Mouse (Mus musculus): ENCODE results near the gene Acot6. TPM values are rescaled to one million over a fixed set of nuclear protein-coding genes. Genes with fewer than 3 reads are reported as not detected.
"Not testable (repeated sequence)": the region's sequence is repeated elsewhere in the genome, so short reads cannot be mapped to it uniquely, and the experiment has no call there.

Acot6 gene
- polyA plus RNA-seq, 1 experiment from 2014 or later, result 0.98 TPM

- Histone ChIP-seq H3K9me3 (no peaks in the 10 kb centered on the region), H3K4me1 (replicated peaks) (no peaks in the 10 kb centered on the region), H3K27me3 (peaks cover 53% of the 10 kb centered on the region), H3K4me3 (replicated peaks) (no peak overlapping the region), H3K36me3 (no peaks in the 10 kb centered on the region), H3K4me2 (no peak overlapping the region), H3K27ac (no peak overlapping the region), H3K9ac (replicated peaks) (no peak overlapping the region)
- no peak for ATAC-seq (ENCODE audit: insufficient number of reproducible peaks, insufficient read depth, low FRiP score, low TSS enrichment, low read depth)
- 78% methylated on average over 4 of the region's 4 CpGs for WGBS
Measured at GRCm38 (mm10) chr12:84067752-84068151, 32.7 kb upstream of the Acot6 start.

- ATAC-seq (ENCODE audit: insufficient number of reproducible peaks, insufficient read depth, low FRiP score, low TSS enrichment, low read depth), result no peak
- H3K27me3 ChIP-seq, result peaks cover 53% of the 10 kb centered on the region
Measured at GRCm38 (mm10) chr12:84068296-84068695, 32.2 kb upstream of the Acot6 start.

GRCm38 (mm10) chr12:84068986-84069385 is 31.5 kb upstream of the Acot6 start, which contains the start of gene Acot5:
TSS of gene Acot5 (plus strand) at chr12:84069325.
- Histone ChIP-seq H3K27ac (no peak within 1 kb of the TSS), H3K9me3 (no peaks in the 10 kb centered on the region), H3K4me2 (peak within 1 kb of the TSS; percentile 66), H3K36me3 (no peaks in the 10 kb centered on the region), H3K4me3 (replicated peaks) (peak within 1 kb of the TSS; percentile 43), H3K4me1 (replicated peaks) (no peaks in the 10 kb centered on the region), H3K27me3 (peaks cover 53% of the 10 kb centered on the region), H3K9ac (replicated peaks) (peak within 1 kb of the TSS; percentile 44; the same call in 1 of the 2 replicates)
- ATAC-seq (ENCODE audit: insufficient number of reproducible peaks, insufficient read depth, low FRiP score, low TSS enrichment, low read depth), result no peak
- 45% methylated on average over 9 of the region's 9 CpGs for WGBS

More at GRCm38 (mm10) chr12:84068296-84068695, 32.2 kb upstream of the Acot6 start:
- Histone ChIP-seq H3K9me3 (no peaks in the 10 kb centered on the region), H3K9ac (replicated peaks) (no peak overlapping the region), H3K4me1 (replicated peaks) (no peaks in the 10 kb centered on the region), H3K4me2 (no peak overlapping the region), H3K4me3 (replicated peaks) (no peak overlapping the region), H3K36me3 (no peaks in the 10 kb centered on the region), H3K27ac (no peak overlapping the region)
- 65% methylated on average over 8 of the region's 8 CpGs for WGBS

GRCm38 (mm10) chr12:84069582-84069981 is 30.9 kb upstream of the Acot6 start:
- not testable (repeated sequence) for H3K27ac ChIP-seq; H3K36me3 ChIP-seq; H3K4me1 ChIP-seq (replicated peaks); ATAC-seq (ENCODE audit: insufficient number of reproducible peaks, insufficient read depth, low FRiP score, low TSS enrichment, low read depth); H3K9me3 ChIP-seq
- Histone ChIP-seq H3K4me2 (peak overlapping the region; percentile 66), H3K9ac (replicated peaks) (peak overlapping the region; percentile 44; the same call in 1 of the 2 replicates), H3K4me3 (replicated peaks) (peak overlapping the region; percentile 43), H3K27me3 (peaks cover 53% of the 10 kb centered on the region)
- WGBS, result under 1% methylated on average over 43 of the region's 52 CpGs

GRCm38 (mm10) chr12:84071696-84072095 is 28.8 kb upstream of the Acot6 start:
- no peak for ATAC-seq (ENCODE audit: insufficient number of reproducible peaks, insufficient read depth, low FRiP score, low TSS enrichment, low read depth)
- Histone ChIP-seq H3K4me3 (replicated peaks) (no peak overlapping the region), H3K4me2 (no peak overlapping the region), H3K27me3 (peaks cover 47% of the 10 kb centered on the region), H3K4me1 (replicated peaks) (no peaks in the 10 kb centered on the region), H3K27ac (no peak overlapping the region), H3K9me3 (no peaks in the 10 kb centered on the region), H3K36me3 (no peaks in the 10 kb centered on the region), H3K9ac (replicated peaks) (no peak overlapping the region)
- WGBS, result 91% methylated on average over 2 of the region's 2 CpGs

- ATAC-seq (ENCODE audit: insufficient number of reproducible peaks, insufficient read depth, low FRiP score, low TSS enrichment, low read depth), result no peak
- H3K4me3 ChIP-seq (replicated peaks), result no peak overlapping the region
- no peak overlapping the region for H3K4me2 ChIP-seq
- WGBS, result 84% methylated on average over 4 of the region's 4 CpGs
- H3K9ac ChIP-seq (replicated peaks), result no peak overlapping the region
- H3K27me3 ChIP-seq, result no peaks in the 10 kb centered on the region
- H3K27ac ChIP-seq, result no peak overlapping the region
- no peaks in the 10 kb centered on the region for H3K36me3 ChIP-seq
- no peaks in the 10 kb centered on the region for H3K4me1 ChIP-seq (replicated peaks)
- no peaks in the 10 kb centered on the region for H3K9me3 ChIP-seq
Measured at GRCm38 (mm10) chr12:84077371-84077990, 23.0 kb upstream of the Acot6 start.

- H3K4me1 ChIP-seq (replicated peaks), result no peaks in the 10 kb centered on the region
- no peaks in the 10 kb centered on the region for H3K36me3 ChIP-seq
- 84% methylated on average over 2 of the region's 2 CpGs for WGBS
- H3K9me3 ChIP-seq, result no peaks in the 10 kb centered on the region
- H3K4me2 ChIP-seq, result no peak overlapping the region
- no peak overlapping the region for H3K27ac ChIP-seq
- no peaks in the 10 kb centered on the region for H3K27me3 ChIP-seq
- H3K9ac ChIP-seq (replicated peaks), result no peak overlapping the region
- no peak overlapping the region for H3K4me3 ChIP-seq (replicated peaks)
- no peak for ATAC-seq (ENCODE audit: insufficient number of reproducible peaks, insufficient read depth, low FRiP score, low TSS enrichment, low read depth)
Measured at GRCm38 (mm10) chr12:84083842-84084241, 16.6 kb upstream of the Acot6 start.

GRCm38 (mm10) chr12:84084581-84084980 is 15.9 kb upstream of the Acot6 start:
- H3K27me3 ChIP-seq, result no peaks in the 10 kb centered on the region
- H3K9me3 ChIP-seq, result peaks cover 5% of the 10 kb centered on the region
- ATAC-seq (ENCODE audit: insufficient number of reproducible peaks, insufficient read depth, low FRiP score, low TSS enrichment, low read depth), result no peak
- H3K36me3 ChIP-seq, result no peaks in the 10 kb centered on the region
- H3K4me3 ChIP-seq (replicated peaks), result no peak overlapping the region
- H3K27ac ChIP-seq, result no peak overlapping the region
- H3K4me1 ChIP-seq (replicated peaks), result no peaks in the 10 kb centered on the region
- no peak overlapping the region for H3K4me2 ChIP-seq
- WGBS, result 91% methylated on average over 4 of the region's 4 CpGs
- no peak overlapping the region for H3K9ac ChIP-seq (replicated peaks)

- peaks cover 42% of the 10 kb centered on the region for H3K9me3 ChIP-seq
- not testable (repeated sequence) for ATAC-seq (ENCODE audit: insufficient number of reproducible peaks, insufficient read depth, low FRiP score, low TSS enrichment, low read depth); H3K4me3 ChIP-seq (replicated peaks); H3K9ac ChIP-seq (replicated peaks); H3K27ac ChIP-seq; H3K27me3 ChIP-seq; H3K36me3 ChIP-seq; H3K4me1 ChIP-seq (replicated peaks); H3K4me2 ChIP-seq
- WGBS, result 91% methylated on average over 5 of the region's 5 CpGs
Measured at GRCm38 (mm10) chr12:84094666-84095065, 5.8 kb upstream of the Acot6 start.

GRCm38 (mm10) chr12:84099605-84100004 is 849 bp upstream of the Acot6 start:
- Histone ChIP-seq H3K4me1 (replicated peaks) (no peaks in the 10 kb centered on the region), H3K9ac (replicated peaks) (no peak overlapping the region), H3K4me3 (replicated peaks) (no peak overlapping the region), H3K27ac (no peak overlapping the region), H3K36me3 (no peaks in the 10 kb centered on the region), H3K4me2 (no peak overlapping the region), H3K9me3 (peaks cover 8% of the 10 kb centered on the region; the same call in 1 of the 2 replicates), H3K27me3 (no peaks in the 10 kb centered on the region)
- WGBS, result 94% methylated on average over 2 of the region's 2 CpGs
- ATAC-seq (ENCODE audit: insufficient number of reproducible peaks, insufficient read depth, low FRiP score, low TSS enrichment, low read depth), result no peak

- Histone ChIP-seq H3K9ac (replicated peaks) (no peak overlapping the region), H3K4me2 (peak overlapping the region; percentile 74; the same call in 1 of the 2 replicates), H3K27ac (no peak overlapping the region), H3K27me3 (no peaks in the 10 kb centered on the region), H3K36me3 (no peaks in the 10 kb centered on the region), H3K4me1 (replicated peaks) (no peaks in the 10 kb centered on the region), H3K9me3 (peaks cover 6% of the 10 kb centered on the region; the same call in 1 of the 2 replicates), H3K4me3 (replicated peaks) (no peak overlapping the region)
- WGBS, result 71% methylated on average over 1 of the region's 1 CpGs
- no peak for ATAC-seq (ENCODE audit: insufficient number of reproducible peaks, insufficient read depth, low FRiP score, low TSS enrichment, low read depth)
Measured at GRCm38 (mm10) chr12:84100071-84100470, 383 bp upstream of the Acot6 start.

- ATAC-seq (ENCODE audit: insufficient number of reproducible peaks, insufficient read depth, low FRiP score, low TSS enrichment, low read depth), result no peak
- Histone ChIP-seq H3K4me3 (replicated peaks) (peak overlapping the region; percentile 51), H3K9me3 (no peaks in the 10 kb centered on the region), H3K4me2 (peak overlapping the region; percentile 74), H3K4me1 (replicated peaks) (no peaks in the 10 kb centered on the region), H3K36me3 (no peaks in the 10 kb centered on the region), H3K27me3 (no peaks in the 10 kb centered on the region), H3K9ac (replicated peaks) (no peak overlapping the region), H3K27ac (no peak overlapping the region)
- 54% methylated on average over 2 of the region's 2 CpGs for WGBS
Measured at GRCm38 (mm10) chr12:84101493-84101845, 1.0 kb downstream of the Acot6 start.
